Mouse (Mus musculus) C2C12 (cell line): ENCODE data around the gene Tada3. TPM values are rescaled to one million over a fixed set of nuclear protein-coding genes. Genes with fewer than 3 reads are reported as not detected.

Experiments used
- H3K27me3 ChIP-seq: one replicate; pipeline ENCODE4 v1.6.1; 2011; ENCODE audit not compliant: control insufficient read depth, insufficient read depth, insufficient read length
- H3K36me3 ChIP-seq: one replicate; pipeline ENCODE4 v1.6.1; 2011; ENCODE audit not compliant: control insufficient read depth, insufficient read depth
- H3K4me3 ChIP-seq: one replicate; pipeline ENCODE4 v1.5.1; 2011; ENCODE audit warnings: mild to moderate bottlenecking, control low read depth; ENCODE audit not compliant: poor library complexity, insufficient read depth, severe bottlenecking
- H3K79me2 ChIP-seq: one replicate; pipeline ENCODE4 v1.6.1; 2011; ENCODE audit not compliant: control insufficient read depth, insufficient read depth
- H3K79me3 ChIP-seq: one replicate; pipeline ENCODE4 v1.6.1; 2011; ENCODE audit warnings: low read depth, control low read depth
- H3ac ChIP-seq: one replicate; pipeline ENCODE3; 2011; ENCODE audit warnings: low read depth; ENCODE audit not compliant: control insufficient read depth, insufficient read length
- CEBPB ChIP-seq: IDR thresholded peaks from one replicate; pipeline ENCODE4 v1.6.1; 2011; ENCODE audit warnings: low read depth, mild to moderate bottlenecking, control low read depth, moderate library complexity
- CTCF ChIP-seq: IDR thresholded peaks from one replicate; pipeline ENCODE4 v1.5.1; 2011; ENCODE audit not compliant: control insufficient read depth, insufficient read depth, insufficient read length
- FOSL1 ChIP-seq: IDR thresholded peaks from one replicate; pipeline ENCODE4 v1.8.0; 2011; ENCODE audit warnings: mild to moderate bottlenecking, low read length; ENCODE audit not compliant: poor library complexity, insufficient read depth, severe bottlenecking
- MAX ChIP-seq: IDR thresholded peaks from one replicate; pipeline ENCODE4 v1.6.1; 2011; ENCODE audit warnings: mild to moderate bottlenecking, control low read depth
- MYOD1 ChIP-seq: IDR thresholded peaks from one replicate; pipeline ENCODE4 v1.6.1; 2011; ENCODE audit warnings: low read depth; ENCODE audit not compliant: control insufficient read depth, insufficient read length
- MYOG ChIP-seq: IDR thresholded peaks from one replicate; pipeline ENCODE4 v1.6.1; 2011; ENCODE audit not compliant: control insufficient read depth, insufficient read length; ENCODE audit errors: extremely low read depth
- USF1 ChIP-seq: IDR thresholded peaks from one replicate; pipeline ENCODE4 v1.6.1; 2011; ENCODE audit warnings: low read depth, mild to moderate bottlenecking, control low read depth, moderate library complexity
- long read RNA-seq, 2 experiments: library from polyadenylated mRNA; unstranded; transcript quantifications; one replicate each; pipeline ENCODE4 v2.0.0; 2019 to 2020
- polyA plus RNA-seq: library from polyadenylated mRNA; unstranded; fragments of >200 nt; fragmentation: generic; extraction: Trizol; gene quantifications from one replicate; pipeline ENCODE4 v1.2.1, GENCODE M21; 2012; ENCODE audit warnings: missing spikeins

The Tada3 gene
- polyA plus RNA-seq = 31.7 TPM
- long read RNA-seq, experiment 1, transcript Tada3-201 (9 exons, 2,848 nt) = major isoform, 12 of 38 reads
- long read RNA-seq, experiment 1, partial matches to known transcripts = 8 of 38 reads
- long read RNA-seq, experiment 1, other reads (novel, unspliced or antisense) = 17 of 38 reads
- long read RNA-seq, experiment 2, transcript Tada3-201 (9 exons, 2,848 nt) = major isoform, 63 of 179 reads
- long read RNA-seq, experiment 2, partial matches to known transcripts = 18 of 179 reads
- long read RNA-seq, experiment 2, other reads (novel, unspliced or antisense) = 98 of 179 reads

DNA sequence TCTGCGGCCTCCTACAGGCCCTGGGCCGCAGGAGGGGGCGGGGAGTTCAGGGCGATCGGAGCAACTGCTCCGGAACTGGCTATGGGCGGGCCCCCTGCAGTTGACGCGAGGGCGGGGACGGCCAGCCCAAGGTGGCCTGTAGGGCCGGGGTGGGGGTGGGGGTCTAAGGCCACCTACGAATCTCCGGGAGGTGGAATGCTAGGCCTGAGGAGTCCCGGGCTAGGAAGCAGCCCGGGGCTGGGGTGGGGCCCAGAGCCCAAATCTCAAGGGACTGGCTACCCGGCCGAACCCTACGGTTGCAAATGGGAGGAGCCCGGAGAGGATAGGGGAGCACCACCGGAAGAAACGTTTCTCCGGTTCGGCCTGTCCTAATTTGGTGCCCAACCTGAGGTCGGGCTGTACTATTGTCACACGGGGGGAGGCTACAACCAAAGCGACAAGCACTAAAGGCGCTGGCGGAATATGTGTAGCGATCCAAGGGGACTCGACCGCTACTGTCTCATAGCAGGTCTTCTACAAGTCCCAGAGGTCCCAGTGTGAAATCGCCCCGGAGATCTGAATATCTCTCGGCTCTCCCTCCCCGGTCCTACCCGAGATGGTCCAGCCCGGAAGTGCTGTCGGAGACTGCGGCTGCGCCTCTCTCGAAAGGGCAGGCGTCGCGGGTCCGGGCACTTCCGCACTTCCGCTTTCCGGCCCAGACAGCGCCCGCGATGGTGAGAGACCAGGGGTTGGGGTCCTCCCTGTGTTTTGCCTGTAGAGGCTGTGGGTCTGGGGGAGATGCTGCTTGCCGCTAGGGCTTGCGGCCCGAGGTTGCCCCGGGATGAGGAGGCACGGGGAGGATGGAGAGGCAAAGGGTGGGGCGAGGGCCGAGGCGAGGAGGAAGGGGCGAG, at the start of gene Tada3, which contains the start of gene Arpc4:
TSS of gene Tada3 (minus strand) at position 388 of the 890 bp plus-strand sequence.
TSS of gene Arpc4 (plus strand) at position 620 of the 890 bp plus-strand sequence.
- Histone ChIP-seq H3ac (peak within 1 kb of the TSS; percentile 94), H3K36me3 (peaks cover 47% of the 10 kb centered on the region), H3K27me3 (no peaks in the 10 kb centered on the region), H3K79me2 (peaks cover 49% of the 10 kb centered on the region), H3K79me3 (peaks cover 41% of the 10 kb centered on the region), H3K4me3 (peak within 1 kb of the TSS; percentile 100)
- TF ChIP-seq CEBPB (no peak), MYOG (no peak), FOSL1 (no peak), MYOD1 (no peak), USF1 (no peak), MAX (no peak), CTCF (no peak)

DNA sequence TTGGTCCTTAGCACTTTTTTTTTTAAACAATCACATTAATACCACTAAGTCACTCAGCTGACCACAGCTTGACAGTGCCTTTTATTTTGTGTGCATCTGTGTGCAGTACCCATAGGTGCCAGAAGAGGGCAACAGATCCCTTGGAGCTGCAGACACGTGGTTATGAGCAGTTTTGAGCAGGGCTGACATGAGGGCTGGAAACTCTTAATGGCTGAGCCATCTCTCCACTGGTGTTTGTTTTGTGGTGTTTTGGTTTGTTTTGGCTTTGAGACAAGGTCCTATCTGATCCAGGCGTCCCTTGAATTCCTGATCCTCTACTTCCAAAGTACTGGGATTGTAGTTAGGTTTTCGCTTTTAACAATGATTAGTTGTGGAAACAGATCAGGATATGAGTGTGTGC, 49.7 kb upstream of the Tada3 start:
- no peaks in the 10 kb centered on the region for H3K79me2 ChIP-seq
- no peak overlapping the region for H3ac ChIP-seq
- no peak overlapping the region for H3K4me3 ChIP-seq
- no peaks in the 10 kb centered on the region for H3K36me3 ChIP-seq
- TF ChIP-seq MYOD1 (no peak), CTCF (no peak), USF1 (peak; percentile 65), MAX (peak; percentile 91)
- peaks cover 8% of the 10 kb centered on the region for H3K27me3 ChIP-seq
- H3K79me3 ChIP-seq = no peaks in the 10 kb centered on the region

DNA sequence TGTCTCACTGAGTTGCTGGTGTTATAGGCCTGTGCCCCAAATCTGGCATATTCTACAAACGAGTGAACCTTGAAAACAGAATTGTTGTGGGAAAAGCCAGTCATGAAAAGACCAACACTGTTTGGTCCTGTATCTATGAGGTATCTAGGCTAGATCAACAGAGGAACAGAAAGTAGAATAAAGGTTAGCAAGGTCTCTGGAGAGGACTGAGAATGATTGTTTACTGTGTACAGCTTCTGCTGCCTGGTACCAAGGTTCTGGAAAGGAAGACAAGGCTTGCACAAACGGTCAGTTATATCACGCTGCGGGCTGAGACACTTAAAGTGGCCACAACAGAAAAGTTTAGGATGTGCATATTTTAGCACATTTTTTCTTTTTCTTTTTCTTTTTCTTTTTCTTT, 49.0 kb upstream of the Tada3 start:
- Histone ChIP-seq H3K79me3 (no peaks in the 10 kb centered on the region), H3ac (no peak overlapping the region), H3K79me2 (no peaks in the 10 kb centered on the region), H3K27me3 (peaks cover 8% of the 10 kb centered on the region), H3K36me3 (no peaks in the 10 kb centered on the region), H3K4me3 (no peak overlapping the region)
- TF ChIP-seq MAX (no peak), CEBPB (no peak), FOSL1 (no peak), MYOD1 (no peak), USF1 (no peak), MYOG (no peak), CTCF (no peak)

DNA sequence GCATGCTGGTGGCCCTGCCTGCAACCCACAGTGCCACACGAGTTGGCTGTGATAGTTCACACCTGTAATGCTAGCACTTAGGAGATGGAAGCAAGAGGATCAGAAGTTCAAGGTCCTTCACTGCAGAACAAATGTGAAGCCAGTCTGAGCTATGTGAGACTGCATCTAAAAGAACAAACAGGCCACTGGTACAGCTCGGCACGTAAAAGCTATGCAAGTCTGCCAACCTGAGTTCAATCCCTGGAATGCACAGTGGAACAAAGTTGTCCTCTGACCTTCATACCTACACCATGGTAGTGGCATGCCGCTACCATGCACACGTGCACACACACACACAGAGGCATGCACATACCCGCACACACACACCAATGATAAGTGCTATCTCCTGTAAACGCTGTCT, 46.5 kb upstream of the Tada3 start:
- Histone ChIP-seq H3ac (no peak overlapping the region), H3K27me3 (peaks cover 8% of the 10 kb centered on the region), H3K4me3 (no peak overlapping the region), H3K79me3 (no peaks in the 10 kb centered on the region), H3K79me2 (no peaks in the 10 kb centered on the region), H3K36me3 (no peaks in the 10 kb centered on the region)
- TF ChIP-seq USF1 (no peak), FOSL1 (no peak), CEBPB (no peak), CTCF (no peak), MAX (no peak), MYOD1 (no peak), MYOG (no peak)

DNA sequence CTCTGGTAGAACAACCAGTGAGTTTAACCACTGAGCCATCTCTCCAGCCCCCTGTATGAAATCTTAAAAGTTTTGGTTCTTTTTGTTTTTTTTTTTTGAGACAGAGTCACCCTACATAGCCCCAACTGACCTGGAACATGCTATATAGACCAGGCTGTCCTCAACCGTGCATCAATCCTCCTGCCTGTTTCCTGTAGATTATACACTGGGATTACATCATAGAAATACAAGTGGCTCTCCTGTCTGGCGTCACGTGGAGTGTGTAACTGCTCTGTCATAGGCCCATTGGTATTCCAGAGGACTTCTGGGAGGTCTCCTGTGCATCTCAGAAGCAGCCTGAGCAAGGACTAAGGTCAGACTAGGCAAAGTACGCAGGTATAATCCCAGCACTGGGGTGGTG, 45.3 kb upstream of the Tada3 start:
- Histone ChIP-seq H3K79me3 (no peaks in the 10 kb centered on the region), H3K79me2 (no peaks in the 10 kb centered on the region), H3ac (no peak overlapping the region), H3K27me3 (peaks cover 8% of the 10 kb centered on the region), H3K4me3 (no peak overlapping the region), H3K36me3 (no peaks in the 10 kb centered on the region)
- TF ChIP-seq MYOG (no peak), FOSL1 (no peak), MYOD1 (no peak), USF1 (no peak), CEBPB (no peak), CTCF (no peak), MAX (no peak)
